Mouse (Mus musculus) C2C12 (cell line): Measurements from ENCODE around the gene Lurap1l. TPM values are rescaled to one million over a fixed set of nuclear protein-coding genes. Genes with fewer than 3 reads are reported as not detected.

Experiments
- H3K27me3 ChIP-seq: one replicate; pipeline ENCODE4 v1.6.1; 2011; ENCODE audit not compliant: control insufficient read depth, insufficient read depth, insufficient read length
- H3K36me3 ChIP-seq: one replicate; pipeline ENCODE4 v1.6.1; 2011; ENCODE audit not compliant: control insufficient read depth, insufficient read depth
- H3K4me3 ChIP-seq: one replicate; pipeline ENCODE4 v1.5.1; 2011; ENCODE audit warnings: mild to moderate bottlenecking, control low read depth; ENCODE audit not compliant: poor library complexity, insufficient read depth, severe bottlenecking
- H3K79me2 ChIP-seq: one replicate; pipeline ENCODE4 v1.6.1; 2011; ENCODE audit not compliant: control insufficient read depth, insufficient read depth
- H3K79me3 ChIP-seq: one replicate; pipeline ENCODE4 v1.6.1; 2011; ENCODE audit warnings: low read depth, control low read depth
- H3ac ChIP-seq: one replicate; pipeline ENCODE3; 2011; ENCODE audit warnings: low read depth; ENCODE audit not compliant: control insufficient read depth, insufficient read length
- CEBPB ChIP-seq: IDR thresholded peaks from one replicate; pipeline ENCODE4 v1.6.1; 2011; ENCODE audit warnings: low read depth, mild to moderate bottlenecking, control low read depth, moderate library complexity
- CTCF ChIP-seq: IDR thresholded peaks from one replicate; pipeline ENCODE4 v1.5.1; 2011; ENCODE audit not compliant: control insufficient read depth, insufficient read depth, insufficient read length
- FOSL1 ChIP-seq: IDR thresholded peaks from one replicate; pipeline ENCODE4 v1.8.0; 2011; ENCODE audit warnings: mild to moderate bottlenecking, low read length; ENCODE audit not compliant: poor library complexity, insufficient read depth, severe bottlenecking
- MAX ChIP-seq: IDR thresholded peaks from one replicate; pipeline ENCODE4 v1.6.1; 2011; ENCODE audit warnings: mild to moderate bottlenecking, control low read depth
- MYOD1 ChIP-seq: IDR thresholded peaks from one replicate; pipeline ENCODE4 v1.6.1; 2011; ENCODE audit warnings: low read depth; ENCODE audit not compliant: control insufficient read depth, insufficient read length
- MYOG ChIP-seq: IDR thresholded peaks from one replicate; pipeline ENCODE4 v1.6.1; 2011; ENCODE audit not compliant: control insufficient read depth, insufficient read length; ENCODE audit errors: extremely low read depth
- USF1 ChIP-seq: IDR thresholded peaks from one replicate; pipeline ENCODE4 v1.6.1; 2011; ENCODE audit warnings: low read depth, mild to moderate bottlenecking, control low read depth, moderate library complexity
- long read RNA-seq, 2 experiments: library from polyadenylated mRNA; unstranded; transcript quantifications; one replicate each; pipeline ENCODE4 v2.0.0; 2019 to 2020
- polyA plus RNA-seq: library from polyadenylated mRNA; unstranded; fragments of >200 nt; fragmentation: generic; extraction: Trizol; gene quantifications from one replicate; pipeline ENCODE4 v1.2.1, GENCODE M21; 2012; ENCODE audit warnings: missing spikeins

Gene Lurap1l
- polyA plus RNA-seq = 42.9 TPM
- long read RNA-seq, experiment 1, transcript Lurap1l-201 (2 exons, 3,066 nt) = major isoform, 112 of 118 reads
- long read RNA-seq, experiment 1, partial matches to known transcripts = 3 of 118 reads
- long read RNA-seq, experiment 1, other reads (novel, unspliced or antisense) = 3 of 118 reads
- long read RNA-seq, experiment 2, transcript Lurap1l-201 (2 exons, 3,066 nt) = major isoform, 269 of 270 reads
- long read RNA-seq, experiment 2, partial matches to known transcripts = 0 of 270 reads
- long read RNA-seq, experiment 2, other reads (novel, unspliced or antisense) = 1 of 270 reads

DNA sequence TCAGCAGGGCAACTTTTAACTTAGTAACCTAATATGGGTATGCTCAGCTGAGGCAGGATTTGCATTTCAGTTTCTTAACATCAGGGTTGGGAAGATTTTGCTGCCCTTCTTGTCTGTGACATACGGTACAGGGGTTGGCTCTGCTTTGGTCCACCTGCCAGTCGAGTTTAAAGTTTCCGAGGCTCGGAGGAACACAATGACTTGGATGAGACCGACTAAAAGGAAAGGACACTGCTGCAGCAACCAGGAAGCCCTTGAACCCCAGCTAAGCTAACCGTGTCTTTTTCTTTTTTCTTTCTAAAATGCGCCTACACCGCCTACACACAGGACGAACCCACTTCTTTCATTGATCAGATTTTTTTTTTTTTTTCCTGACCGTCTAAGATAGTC lies at the start of gene Lurap1l:
Gene Lurap1l, plus strand, starts transcription at position 166 of the 390 bp plus-strand sequence.
- H3K79me3 ChIP-seq = peaks cover 44% of the 10 kb centered on the region
- H3K79me2 ChIP-seq = peaks cover 52% of the 10 kb centered on the region
- TF ChIP-seq MYOG (no peak), FOSL1 (no peak), USF1 (peak; percentile 1), MYOD1 (peak; percentile 48), CTCF (no peak), MAX (peak; percentile 32)
- H3K27me3 ChIP-seq = no peaks in the 10 kb centered on the region
- peaks cover 14% of the 10 kb centered on the region for H3K36me3 ChIP-seq
- peak within 1 kb of the TSS; percentile 72 for H3K4me3 ChIP-seq
- peak within 1 kb of the TSS; percentile 98 for H3ac ChIP-seq

DNA sequence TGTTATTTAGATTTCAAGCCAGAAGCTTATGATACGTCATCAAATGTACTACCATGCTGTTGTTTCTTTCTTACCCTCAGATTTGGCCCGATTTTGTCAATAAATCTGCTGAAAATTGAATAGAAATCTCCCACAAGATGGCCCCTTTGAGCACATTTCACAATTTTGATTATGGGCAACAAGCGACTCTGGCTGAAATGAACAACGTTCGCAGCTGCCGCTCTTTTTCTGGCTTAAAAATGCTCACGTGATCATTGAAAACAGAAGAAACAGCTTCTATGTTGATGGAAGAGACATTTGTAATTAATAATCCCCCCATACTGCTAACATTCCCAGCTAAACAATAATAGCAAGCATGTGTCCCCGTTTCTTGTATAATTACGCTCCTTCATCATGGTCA lies 47.5 kb upstream of the Lurap1l start:
- Histone ChIP-seq H3K79me2 (no peaks in the 10 kb centered on the region), H3K79me3 (no peaks in the 10 kb centered on the region), H3K4me3 (no peak overlapping the region), H3K36me3 (no peaks in the 10 kb centered on the region), H3ac (no peak overlapping the region), H3K27me3 (no peaks in the 10 kb centered on the region)
- TF ChIP-seq CTCF (no peak), CEBPB (no peak), MAX (no peak), USF1 (peak; percentile 11), MYOG (no peak), FOSL1 (no peak)

DNA sequence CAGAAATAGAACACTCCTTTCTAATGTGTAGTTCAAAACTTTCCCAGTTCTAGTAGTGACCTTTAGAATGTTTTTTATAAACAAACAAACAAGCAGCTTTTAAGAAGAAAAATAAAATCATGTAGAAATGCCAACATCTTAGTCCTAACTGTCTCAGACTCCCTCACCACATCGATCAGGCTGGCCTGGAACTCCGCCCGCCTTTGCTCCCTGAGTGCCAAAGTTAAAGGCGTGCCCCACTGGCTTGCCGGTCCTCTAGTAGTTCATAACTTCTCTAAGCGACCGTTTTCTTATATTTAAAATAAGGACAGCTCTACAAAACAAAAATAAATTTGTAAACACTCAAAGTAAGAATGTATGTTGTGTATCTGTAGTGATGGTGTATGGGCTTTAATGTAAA lies 46.5 kb upstream of the Lurap1l start:
- no peak overlapping the region for H3ac ChIP-seq
- H3K79me2 ChIP-seq = no peaks in the 10 kb centered on the region
- H3K27me3 ChIP-seq = no peaks in the 10 kb centered on the region
- no peak overlapping the region for H3K4me3 ChIP-seq
- no peaks in the 10 kb centered on the region for H3K36me3 ChIP-seq
- TF ChIP-seq MYOD1 = no peak
- no peak for TF ChIP-seq MYOG
- TF ChIP-seq USF1 = no peak
- no peak for TF ChIP-seq MAX
- no peak for TF ChIP-seq FOSL1
- no peak for TF ChIP-seq CEBPB
- H3K79me3 ChIP-seq = no peaks in the 10 kb centered on the region

GRCm38 (mm10) chr4:80864511-80864922 lies 45.9 kb upstream of the Lurap1l start:
- Histone ChIP-seq H3ac (no peak overlapping the region), H3K36me3 (no peaks in the 10 kb centered on the region), H3K79me3 (no peaks in the 10 kb centered on the region), H3K4me3 (no peak overlapping the region), H3K79me2 (no peaks in the 10 kb centered on the region), H3K27me3 (no peaks in the 10 kb centered on the region)
- no peak for TF ChIP-seq FOSL1

- H3K79me2 ChIP-seq = no peaks in the 10 kb centered on the region
- no peaks in the 10 kb centered on the region for H3K27me3 ChIP-seq
- no peak overlapping the region for H3K4me3 ChIP-seq
- H3K36me3 ChIP-seq = no peaks in the 10 kb centered on the region
- H3ac ChIP-seq = no peak overlapping the region
- TF ChIP-seq CTCF (no peak), USF1 (no peak), MAX (no peak), CEBPB (no peak), MYOG (no peak), FOSL1 (no peak), MYOD1 (no peak)
- H3K79me3 ChIP-seq = no peaks in the 10 kb centered on the region
Observed at GRCm38 (mm10) chr4:80866065-80866464, 44.4 kb upstream of the Lurap1l start.

- Histone ChIP-seq H3K4me3 (no peak overlapping the region), H3K79me2 (no peaks in the 10 kb centered on the region), H3K36me3 (no peaks in the 10 kb centered on the region), H3K27me3 (no peaks in the 10 kb centered on the region), H3K79me3 (no peaks in the 10 kb centered on the region), H3ac (no peak overlapping the region)
- TF ChIP-seq FOSL1 = no peak
- no peak for TF ChIP-seq USF1
- TF ChIP-seq MYOD1 = no peak
- no peak for TF ChIP-seq MAX
- TF ChIP-seq CEBPB = no peak
- TF ChIP-seq MYOG = no peak
- TF ChIP-seq CTCF = no peak
Observed at GRCm38 (mm10) chr4:80869598-80869997, 40.8 kb upstream of the Lurap1l start.
